Comparison of ENCODE assay signal across 8 mouse cellular contexts in genomic region chr9:60521143-60521542, GRCm38 (mm10). TPM values are rescaled to one million over a fixed set of nuclear protein-coding genes. Genes with fewer than 3 reads are reported as not detected.
DNase-seq lines count a peak whose midpoint lies in the region; ATAC-seq and TF ChIP-seq lines count a peak whose summit lies in the region.

No protein-coding gene starts in this region.

- H3K27ac ChIP-seq in lung, postnatal 0 days (ENCODE audit: low read length), result no peak overlapping the region
- H3K27ac ChIP-seq in liver, embryonic 14.5 days, result no peak overlapping the region

- 44% methylated on average over 5 of the region's 5 CpGs for WGBS in lung, postnatal 0 days
- 36% methylated on average over 5 of the region's 5 CpGs for WGBS in liver, embryonic 14.5 days (ENCODE audit: insufficient replicate concordance)

- DNase-seq in embryo, embryonic 11 days, result peak; percentile 12
- DNase-seq in embryo, embryonic 9.5 days (ENCODE audit: extremely low spot score), result no peak
- no peak for DNase-seq in lung, postnatal 0 days (ENCODE audit: low spot score)
- DNase-seq in lung, postnatal 10 days, result no peak
- DNase-seq in liver, embryonic 14.5 days (ENCODE audit: low read depth in 3 of 3, low spot score in 3 of 3), result no peak
- DNase-seq in right cerebral cortex, adult 18-20 months, result no peak
- DNase-seq in adrenal gland, postnatal 10 days, result no peak

- H3K9me3 ChIP-seq in lung, postnatal 0 days (ENCODE audit: low read length), result no peaks in the 10 kb centered on the region
- H3K9me3 ChIP-seq in liver, embryonic 14.5 days (ENCODE audit: control insufficient read depth, low read length), result no peaks in the 10 kb centered on the region

- no peak for TF ChIP-seq EP300 in lung, postnatal 0 days (IDR thresholded peaks at IDR 0.05)
- no peak for TF ChIP-seq EP300 in liver, embryonic 14.5 days (IDR thresholded peaks at IDR 0.05; ENCODE audit: low read depth)

- peaks cover 4% of the 10 kb centered on the region for H3K27me3 ChIP-seq in lung, postnatal 0 days (replicated peaks; ENCODE audit: insufficient read depth, low read length)
- H3K27me3 ChIP-seq in liver, embryonic 14.5 days (ENCODE audit: control insufficient read depth, insufficient read depth, low read length), result peaks cover 15% of the 10 kb centered on the region

- H3K4me2 ChIP-seq in lung, postnatal 0 days (replicated peaks; ENCODE audit: low read depth, low read length), result peak overlapping the region; percentile 98
- peak overlapping the region; percentile 31 for H3K4me2 ChIP-seq in liver, embryonic 14.5 days (ENCODE audit: low read depth)

- no peak for ATAC-seq in lung, postnatal 0 days
- no peak for ATAC-seq in liver, embryonic 14.5 days (ENCODE audit: insufficient read depth)
- no peak for ATAC-seq in granulocyte monocyte progenitor cell, adult 5-6 weeks (replicated peaks; ENCODE audit: poor library complexity, severe bottlenecking)

- H3K36me3 ChIP-seq in lung, postnatal 0 days (ENCODE audit: insufficient read depth, low read length), result no peaks in the 10 kb centered on the region
- no peaks in the 10 kb centered on the region for H3K36me3 ChIP-seq in liver, embryonic 14.5 days (replicated peaks; ENCODE audit: control insufficient read depth, insufficient read depth, low read depth)

- TF ChIP-seq CTCF in lung, postnatal 0 days (IDR thresholded peaks at IDR 0.05), result no peak
- TF ChIP-seq CTCF in liver, embryonic 14.5 days (IDR thresholded peaks at IDR 0.05; ENCODE audit: low read depth), result no peak

- 0 out of 2 replicates have a peak overlapping the region, but pooled peaks have one; percentile 12 for H3K9ac ChIP-seq in lung, postnatal 0 days (replicated peaks; ENCODE audit: low read depth)
- H3K9ac ChIP-seq in liver, embryonic 14.5 days (replicated peaks), result no peak overlapping the region

- peak overlapping the region; percentile 53; the same call in 1 of the 2 replicates for H3K4me3 ChIP-seq in lung, postnatal 0 days (ENCODE audit: low read depth, low read length)
- peak overlapping the region in 1 of 2 experiments; percentile 39; a peak in 1 of 4 replicates for H3K4me3 ChIP-seq in liver, embryonic 14.5 days (ENCODE audit: insufficient read depth in 1 of 2, low read depth in 2 of 2, low read length in 2 of 2)

- H3K4me1 ChIP-seq in lung, postnatal 0 days (ENCODE audit: insufficient read depth, low read depth, low read length), result no peaks in the 10 kb centered on the region
- peaks cover 0 to 4% of the 10 kb centered on the region in 2 experiments; a peak in 2 of 4 replicates for H3K4me1 ChIP-seq in liver, embryonic 14.5 days (replicated peaks; ENCODE audit: control insufficient read depth in 2 of 2, insufficient read depth in 2 of 2, low read length in 1 of 2)

RNA-seq across cellular contexts. Expression of gene Thsd4, which starts 0.7 kb away (rescaled TPM):
- polyA plus RNA-seq in lung, postnatal 0 days (2015; fragmentation: Nextera tagmentation; extraction: Ambion mirVana), result 3.4 and 3.6 TPM in 2 replicates
- polyA plus RNA-seq in liver, embryonic 14.5 days (2012; rRNA removed), result 0.47 and 0.48 TPM in 2 replicates
- polyA plus RNA-seq in liver, embryonic 14.5 days (2014; fragmentation: Nextera tagmentation; extraction: Ambion mirVana), result 0.43 and 1.0 TPM in 2 replicates
- total RNA-seq in adrenal gland, postnatal 10 days (2021), result 10 to 100 TPM; 10.1 to 10.6 TPM
- total RNA-seq in granulocyte monocyte progenitor cell, adult 5-6 weeks (2014; fragmentation: Nextera tagmentation), result not detected in 2 replicates
- 0.04 TPM in 1 of 2 replicates, not detected in the other for total RNA-seq in granulocyte monocyte progenitor cell, adult 5-6 weeks (2017)

Comparison
In these comparisons a context has a peak if more than half of its experiments do, and no peak if none do; other contexts are left out.
1. RNA of gene Thsd4, which starts 0.7 kb away (total RNA-seq): 10.1 to 10.6 TPM in adrenal gland, postnatal 10 days; 0.04 TPM in granulocyte monocyte progenitor cell, adult 5-6 weeks; every median in the first group is over 10 times any median in the second.